Mouse (Mus musculus) frontal cortex, postnatal 14 days (tissue): ENCODE measurements around the gene Gm45785.

ENCODE experiments used
- DNase-seq, 2 experiments: peaks; one replicate each; pipeline ENCODE4 v3.0.0; 2022; ENCODE audit warnings: low spot score in 2 of 2

The Gm45785 gene

DNA sequence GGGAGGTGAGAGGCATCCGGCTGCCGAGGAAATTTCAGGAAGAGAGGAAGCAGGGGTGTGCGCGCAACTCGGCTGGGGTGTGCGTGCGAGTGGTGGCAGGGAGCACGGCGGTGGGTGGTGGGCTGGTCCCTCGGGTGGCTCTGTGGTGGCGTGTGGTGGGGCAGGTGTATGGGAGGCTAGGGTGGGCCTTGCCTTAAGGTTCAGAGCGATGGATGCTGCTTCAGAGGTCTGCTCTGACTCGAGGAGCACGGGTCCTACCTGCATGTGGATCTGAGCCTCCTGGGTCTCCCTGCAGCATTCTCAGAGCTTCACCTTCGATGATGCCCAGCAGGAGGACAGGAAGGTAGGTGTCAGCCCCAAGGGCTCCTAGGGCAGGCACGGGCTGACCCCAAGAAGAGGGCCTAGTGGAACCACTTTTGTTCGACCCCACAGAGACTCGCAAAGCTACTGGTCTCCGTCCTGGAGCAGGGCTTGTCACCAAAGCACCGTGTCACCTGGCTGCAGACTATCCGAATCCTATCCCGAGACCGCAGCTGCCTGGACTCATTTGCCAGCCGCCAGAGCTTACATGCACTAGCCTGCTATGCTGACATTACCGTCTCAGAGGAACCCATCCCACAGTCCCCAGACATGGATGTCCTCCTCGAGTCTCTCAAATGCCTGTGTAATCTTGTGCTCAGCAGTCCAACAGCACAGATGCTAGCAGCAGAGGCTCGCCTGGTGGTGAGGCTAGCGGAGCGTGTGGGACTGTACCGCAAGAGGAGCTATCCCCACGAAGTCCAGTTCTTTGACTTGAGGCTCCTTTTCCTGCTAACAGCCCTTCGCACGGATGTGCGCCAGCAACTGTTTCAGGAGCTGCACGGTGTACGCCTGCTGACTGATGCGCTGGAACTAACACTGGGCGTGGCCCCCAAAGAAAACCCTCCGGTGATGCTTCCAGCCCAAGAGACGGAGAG is 1.7 kb upstream of the Gm45785 start, which contains the start of gene Bet1l:
Gene Bet1l, minus strand, starts transcription at position 28 of the 956 bp plus-strand sequence.
- DNase-seq: no peak

- peak; percentile 78 to 82 for DNase-seq
These were observed 836 bp upstream of the Gm45785 start, which contains the start of gene Ric8a for GRCm38 (mm10) chr7:140856785-140857549. Gene Ric8a (plus strand): TSS chr7:140856957.

GRCm38 (mm10) chr7:140855181-140855580 is 950 bp downstream of the Gm45785 start:
- no peak for DNase-seq

DNA sequence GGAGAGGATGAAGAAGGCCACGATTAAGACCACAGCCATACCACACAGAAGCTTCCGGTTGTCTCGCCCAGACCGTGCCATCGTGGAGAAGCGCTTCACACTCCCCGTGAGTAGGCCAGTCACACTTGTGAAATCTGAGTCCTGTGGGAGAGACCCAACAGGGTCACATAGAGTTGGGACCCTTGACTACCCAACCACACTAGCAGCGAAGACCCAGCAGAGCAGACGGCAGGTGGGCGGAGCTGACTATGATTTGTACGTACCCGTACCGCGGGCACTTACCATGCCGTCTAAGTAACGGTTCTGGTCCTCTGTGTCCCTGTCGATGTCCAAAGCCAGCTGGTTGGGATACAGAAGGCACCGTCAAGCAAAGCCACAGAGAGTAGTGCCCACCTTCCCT is 1.6 kb downstream of the Gm45785 start:
- DNase-seq: no peak

GRCm38 (mm10) chr7:140853386-140853785 is 2.7 kb downstream of the Gm45785 start:
- no peak for DNase-seq

DNA sequence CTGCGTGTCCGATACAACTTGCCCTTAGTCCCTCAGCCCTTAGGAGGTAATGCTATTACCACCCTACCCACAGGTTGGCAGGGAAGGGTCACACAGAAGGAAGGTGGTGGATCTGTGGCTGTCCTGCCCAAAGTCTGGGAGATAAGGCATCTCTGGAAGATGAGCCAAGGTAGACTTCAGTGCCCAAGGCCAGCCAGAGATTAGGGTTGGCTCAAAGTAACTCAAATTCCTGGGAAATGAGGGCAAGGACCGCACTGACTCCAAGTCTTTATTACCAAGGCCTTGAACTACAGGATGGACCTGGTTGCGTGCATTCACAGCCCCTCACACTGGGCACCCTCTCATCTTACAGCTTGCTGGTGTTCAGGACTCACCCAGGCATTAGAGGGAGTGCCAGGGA is 4.2 kb downstream of the Gm45785 start:
- no peak for DNase-seq

GRCm38 (mm10) chr7:140848591-140848990 is 7.5 kb downstream of the Gm45785 start:
- no peak for DNase-seq

GRCm38 (mm10) chr7:140847755-140848580 is 8.2 kb downstream of the Gm45785 start, which contains the start of gene Odf3:
Gene Odf3 (plus strand): TSS chr7:140847805.
- DNase-seq: no peak

DNA sequence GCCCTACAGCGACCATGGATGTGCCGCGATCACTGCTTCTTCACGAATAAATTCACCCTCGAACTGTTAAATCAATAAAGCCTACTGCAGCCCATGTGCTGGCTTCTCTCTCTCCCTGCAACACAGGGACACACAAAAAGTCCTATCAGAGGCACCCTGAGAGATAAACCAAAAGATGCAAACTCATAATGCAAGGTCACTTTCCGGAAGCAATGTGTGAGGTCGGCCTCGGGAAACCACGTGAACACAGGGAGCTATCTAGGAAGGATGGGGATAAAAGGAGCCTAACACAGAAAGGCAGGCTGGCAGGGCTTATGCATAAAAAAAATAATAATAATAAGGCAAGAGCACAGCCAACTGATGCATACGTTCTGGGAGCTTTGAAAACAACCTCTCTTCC is 9.5 kb downstream of the Gm45785 start:
- DNase-seq: no peak

- DNase-seq: no peak
These were observed 10.4 kb downstream of the Gm45785 start for GRCm38 (mm10) chr7:140845683-140846082.

- peak; percentile 65 to 90 for DNase-seq
These were observed 11.0 kb downstream of the Gm45785 start, which contains the start of gene Scgb1c1 for GRCm38 (mm10) chr7:140844905-140845665. Gene Scgb1c1 (plus strand): TSS chr7:140845547.

GRCm38 (mm10) chr7:140843806-140844205 is 12.3 kb downstream of the Gm45785 start:
- DNase-seq: no peak

- no peak for DNase-seq
These were observed 15.1 kb downstream of the Gm45785 start for GRCm38 (mm10) chr7:140840750-140841735.

- no peak for DNase-seq
These were observed 16.6 kb downstream of the Gm45785 start for GRCm38 (mm10) chr7:140839556-140839955.

DNA sequence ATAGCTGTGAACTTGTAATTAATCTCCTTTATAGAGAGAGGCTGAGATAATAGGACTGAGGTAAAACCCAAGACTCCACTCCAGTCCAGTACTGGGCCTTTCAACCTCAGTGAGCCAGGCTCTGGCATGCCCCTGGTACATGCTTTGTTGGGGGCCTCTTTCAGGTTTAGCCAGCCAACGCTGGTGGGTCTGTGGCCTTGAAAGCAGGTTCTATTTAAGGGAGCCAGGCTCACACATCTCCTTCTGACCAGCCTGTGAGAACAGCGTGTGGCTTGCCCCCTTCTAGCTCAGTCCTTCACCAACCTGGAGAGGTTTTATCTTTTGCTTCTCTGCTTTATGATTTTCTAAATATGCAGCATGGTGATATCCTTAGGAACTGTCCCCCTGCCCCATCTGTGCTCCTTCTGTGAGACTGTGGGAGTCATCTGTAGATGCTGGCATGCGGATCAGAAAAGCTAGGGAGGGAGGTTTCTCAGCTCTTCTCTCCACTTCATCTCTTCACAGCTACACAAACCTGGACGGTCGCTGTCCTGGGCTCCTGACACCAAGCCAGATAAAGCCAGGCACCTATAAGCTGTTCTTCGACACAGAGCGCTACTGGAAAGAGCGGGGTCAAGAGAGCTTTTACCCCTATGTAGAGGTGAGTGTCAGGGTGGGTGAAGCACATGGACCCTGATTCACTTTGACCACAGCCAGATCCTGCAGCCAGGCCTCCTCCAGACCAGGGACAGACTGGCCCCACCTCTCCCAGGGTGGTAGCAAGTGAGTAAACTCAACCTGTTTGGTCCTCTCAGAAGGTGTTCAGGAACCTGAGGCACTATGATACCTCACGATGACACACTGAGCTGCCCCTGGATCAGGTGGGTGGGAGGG is 19.7 kb downstream of the Gm45785 start:
- DNase-seq: peak in 1 of 2 experiments; percentile 37

GRCm38 (mm10) chr7:140835758-140836087 is 20.4 kb downstream of the Gm45785 start:
- DNase-seq: no peak

GRCm38 (mm10) chr7:140834968-140835757 is 21.0 kb downstream of the Gm45785 start, which contains the start of gene Urah:
Gene Urah (plus strand): TSS chr7:140835018.
- no peak for DNase-seq

DNA sequence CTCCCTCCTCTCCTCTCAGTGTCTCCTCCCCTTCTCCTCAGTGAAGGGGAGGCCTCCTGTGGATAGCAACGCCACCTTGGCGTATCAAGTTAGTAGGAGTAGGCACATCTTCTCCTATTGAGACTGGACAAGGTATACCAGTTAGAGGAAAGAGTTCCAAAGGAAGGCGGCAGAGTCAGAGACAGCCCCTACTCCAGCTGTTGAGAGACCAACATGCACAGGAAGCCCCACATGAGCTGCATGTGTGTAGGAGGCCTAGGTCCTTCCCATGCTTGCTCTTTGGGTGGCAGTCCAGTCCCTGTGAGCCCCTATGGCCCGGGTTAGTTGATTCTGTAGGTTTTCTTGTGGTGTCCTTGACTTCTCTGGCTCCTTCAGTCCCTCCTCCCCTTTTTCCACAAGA is 22.8 kb downstream of the Gm45785 start:
- DNase-seq: no peak
